Mouse (Mus musculus) neural tube, embryonic 15.5 days (tissue): Measurements from ENCODE around the gene Olfr1321. TPM values are rescaled to one million over a fixed set of nuclear protein-coding genes. Genes with fewer than 3 reads are reported as not detected.

ENCODE experiments used
- ATAC-seq: fragments of 200-750 bp; cut with Nextera tagmentation; 2 replicates; pipeline ENCODE4 v1.8.0; 2017; ENCODE audit warnings: mild to moderate bottlenecking, moderate TSS enrichment, moderate library complexity; ENCODE audit not compliant: low FRiP score
- H3K27ac ChIP-seq: fragments of 300-500 bp; sonication (generic); replicated peaks from 2 replicates; pipeline ENCODE4 v1.5.1; 2015; ENCODE audit warnings: mild to moderate bottlenecking, inconsistent platforms
- H3K27me3 ChIP-seq: fragments of 300-500 bp; sonication (generic); replicated peaks from 2 replicates; pipeline ENCODE4 v1.6.1; 2015; ENCODE audit warnings: inconsistent platforms
- H3K36me3 ChIP-seq: fragments of 300-500 bp; sonication (generic); 2 replicates; pipeline ENCODE4 v1.6.1; 2015; ENCODE audit warnings: inconsistent platforms
- H3K4me1 ChIP-seq: fragments of 300-500 bp; sonication (generic); 2 replicates; pipeline ENCODE4 v1.6.1; 2015; ENCODE audit warnings: inconsistent platforms
- H3K4me2 ChIP-seq: fragments of 300-500 bp; sonication (generic); 2 replicates; pipeline ENCODE4 v1.6.1; 2015; ENCODE audit warnings: inconsistent platforms, mild to moderate bottlenecking, moderate library complexity
- H3K4me3 ChIP-seq: fragments of 300-500 bp; sonication (generic); replicated peaks from 2 replicates; pipeline ENCODE4 v1.5.1; 2015; ENCODE audit warnings: mild to moderate bottlenecking, inconsistent platforms
- H3K9ac ChIP-seq: fragments of 300-500 bp; sonication (generic); replicated peaks from 2 replicates; pipeline ENCODE4 v1.6.1; 2015; ENCODE audit warnings: mild to moderate bottlenecking, inconsistent platforms
- H3K9me3 ChIP-seq: fragments of 300-500 bp; sonication (generic); replicated peaks from 2 replicates; pipeline ENCODE4 v1.6.1; 2016; ENCODE audit warnings: inconsistent platforms
- WGBS: fragments of 180-500 bp; shearing (Covaris S2); methylation state at CpG from one replicate; pipeline ENCODE4 v1.1.7; 2015; ENCODE audit warnings: mixed read lengths; 5-methylcytosine and 5-hydroxymethylcytosine counted together
- polyA plus RNA-seq: library from polyadenylated mRNA; unstranded; fragments of >200 nt; fragmentation: Nextera tagmentation; extraction: Ambion mirVana; gene quantifications from 2 replicates; pipeline ENCODE4 v1.2.1, GENCODE M21; 2015

The Olfr1321 gene
- not detected in 2 replicates for polyA plus RNA-seq

GRCm38 (mm10) chrX:49734959-49735358 is at the start of gene Olfr1321:
TSS of gene Olfr1321 (minus strand) at chrX:49735059.
- no peaks in the 10 kb centered on the region for H3K36me3 ChIP-seq
- H3K4me1 ChIP-seq = no peaks in the 10 kb centered on the region
- H3K9ac ChIP-seq = no peak within 1 kb of the TSS
- WGBS = 88% methylated on average over 2 of the region's 2 CpGs
- no peak for ATAC-seq
- H3K9me3 ChIP-seq = no peaks in the 10 kb centered on the region
- no peak within 1 kb of the TSS for H3K4me2 ChIP-seq
- H3K27ac ChIP-seq = no peak within 1 kb of the TSS
- no peaks in the 10 kb centered on the region for H3K27me3 ChIP-seq
- no peak within 1 kb of the TSS for H3K4me3 ChIP-seq

DNA sequence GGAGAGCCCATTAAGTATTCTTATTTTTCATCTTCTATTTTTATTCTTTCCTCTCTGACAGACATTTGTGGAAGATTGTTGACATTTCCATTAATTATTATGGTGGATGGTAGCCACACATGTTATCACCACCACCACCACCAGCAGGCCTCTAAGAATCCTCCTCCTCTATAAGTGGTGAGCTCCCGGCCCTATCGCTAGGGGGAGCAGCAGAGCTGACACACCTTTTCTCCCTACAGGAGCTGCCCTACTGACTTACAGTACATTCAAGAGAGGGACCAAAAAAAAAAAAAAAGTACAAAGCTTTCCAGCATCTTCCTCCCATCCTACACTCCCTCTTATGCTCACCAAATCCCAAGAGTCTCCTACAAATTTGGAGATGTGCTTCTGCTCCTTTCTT is 36.0 kb upstream of the Olfr1321 start:
- H3K27ac ChIP-seq = no peak overlapping the region
- H3K4me3 ChIP-seq = no peak overlapping the region
- H3K4me2 ChIP-seq = no peak overlapping the region
- ATAC-seq = no peak
- H3K4me1 ChIP-seq = no peaks in the 10 kb centered on the region
- no peaks in the 10 kb centered on the region for H3K9me3 ChIP-seq
- no peak overlapping the region for H3K9ac ChIP-seq
- H3K27me3 ChIP-seq = no peaks in the 10 kb centered on the region
- no peaks in the 10 kb centered on the region for H3K36me3 ChIP-seq
- WGBS = 24% methylated on average over 2 of the region's 2 CpGs

DNA sequence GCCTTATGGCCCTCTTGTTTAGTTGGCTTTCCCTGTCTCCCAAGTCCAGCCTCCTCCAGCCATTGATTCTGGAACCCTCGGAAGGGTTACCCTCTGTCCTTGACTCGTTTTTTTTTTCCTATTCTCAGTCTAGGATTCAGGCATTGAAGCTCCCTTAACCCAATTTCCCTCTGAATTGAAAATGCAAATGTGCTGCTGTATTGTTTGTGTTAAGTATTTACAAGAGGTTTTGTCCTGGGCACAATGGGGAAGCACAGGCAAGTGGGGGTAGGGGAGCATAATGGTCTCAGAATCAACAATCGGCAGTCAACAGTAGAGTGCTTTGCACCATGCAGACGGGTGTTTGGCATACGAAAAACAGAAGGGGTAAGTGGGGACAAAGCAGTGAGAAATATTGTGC is 10.3 kb upstream of the Olfr1321 start:
- Histone ChIP-seq H3K27ac (no peak overlapping the region), H3K36me3 (no peaks in the 10 kb centered on the region), H3K9me3 (no peaks in the 10 kb centered on the region), H3K9ac (no peak overlapping the region), H3K4me3 (no peak overlapping the region), H3K27me3 (no peaks in the 10 kb centered on the region), H3K4me2 (no peak overlapping the region), H3K4me1 (no peaks in the 10 kb centered on the region)
- WGBS = 36% methylated on average over 5 of the region's 5 CpGs
- ATAC-seq = no peak

Other genes starting within 250 kb of the Olfr1321 start
- not detected in 2 replicates for gene Olfr1320, start 62.7 kb downstream of the Olfr1321 start, polyA plus RNA-seq
- gene Igsf1, start 62.7 kb upstream of the Olfr1321 start, polyA plus RNA-seq = 9.1 and 9.6 TPM in 2 replicates
- not detected in 2 replicates for gene Olfr1322, start 156.4 kb upstream of the Olfr1321 start, polyA plus RNA-seq